Mouse (Mus musculus) heart, postnatal 0 days (tissue): ENCODE measurements around the gene Acrbp. TPM values are rescaled to one million over a fixed set of nuclear protein-coding genes. Genes with fewer than 3 reads are reported as not detected.

Experiments
- ATAC-seq: fragments of 200-750 bp; cut with Nextera tagmentation; 2 replicates; pipeline ENCODE4 v1.8.0; 2017; ENCODE audit warnings: low read depth, moderate number of reproducible peaks, moderate library complexity; ENCODE audit not compliant: insufficient read depth
- DNase-seq: peaks from one replicate; pipeline ENCODE4 v3.0.0-alpha.2; 2016; ENCODE audit warnings: low spot score
- H3K27ac ChIP-seq: fragments of 300-500 bp; sonication (generic); 2 replicates; pipeline ENCODE4 v1.5.1; 2014; ENCODE audit warnings: low read depth, mild to moderate bottlenecking
- H3K27me3 ChIP-seq: fragments of 300-500 bp; sonication (generic); 2 replicates; pipeline ENCODE4 v1.6.1; 2014; ENCODE audit warnings: low read length, mixed read lengths; ENCODE audit not compliant: control insufficient read depth, insufficient read depth
- H3K36me3 ChIP-seq: fragments of 300-500 bp; sonication (generic); replicated peaks from 2 replicates; pipeline ENCODE4 v1.6.1; 2014; ENCODE audit warnings: low read length, mixed read lengths; ENCODE audit not compliant: control insufficient read depth, insufficient read depth
- H3K4me1 ChIP-seq: fragments of 300-500 bp; sonication (generic); 2 replicates; pipeline ENCODE4 v1.6.1; 2014; ENCODE audit warnings: antibody characterized with exemption; ENCODE audit not compliant: control insufficient read depth, insufficient read depth
- H3K4me2 ChIP-seq: fragments of 300-500 bp; sonication (generic); 2 replicates; pipeline ENCODE4 v1.6.1; 2014; ENCODE audit warnings: low read depth, mild to moderate bottlenecking, low read length, moderate library complexity
- H3K4me3 ChIP-seq: fragments of 300-500 bp; sonication (generic); 2 replicates; pipeline ENCODE4 v1.5.1; 2014; ENCODE audit warnings: low read depth, low read length
- H3K9ac ChIP-seq: fragments of 300-500 bp; sonication (generic); replicated peaks from 2 replicates; pipeline ENCODE4 v1.6.1; 2014; ENCODE audit warnings: low read depth, low read length, mixed read lengths
- H3K9me3 ChIP-seq: fragments of 300-500 bp; sonication (generic); replicated peaks from 2 replicates; pipeline ENCODE4 v1.6.1; 2016; ENCODE audit warnings: low read length; ENCODE audit not compliant: control insufficient read depth
- CTCF ChIP-seq: IDR thresholded peaks from 2 replicates; pipeline ENCODE4 v1.5.1; 2016; ENCODE audit warnings: antibody characterized with exemption, control low read depth, low read depth
- EP300 ChIP-seq: IDR thresholded peaks from 2 replicates; pipeline ENCODE4 v1.6.1; 2016; ENCODE audit warnings: antibody characterized with exemption, low read depth
- WGBS: fragments of 180-500 bp; shearing (Covaris S2); extraction: QIAGEN DNeasy Blood & Tissue Kit; methylation state at CpG from one replicate; pipeline ENCODE4 v1.1.7; 2014; 5-methylcytosine and 5-hydroxymethylcytosine counted together
- polyA plus RNA-seq: library from polyadenylated mRNA; unstranded; fragments of >200 nt; fragmentation: Nextera tagmentation; extraction: Ambion mirVana; gene quantifications from 2 replicates; pipeline ENCODE4 v1.2.1, GENCODE M21; 2015
- total RNA-seq: library from RNA; depleted of rRNA; stranded (reverse); fragments of >200 nt; gene quantifications from 2 replicates; pipeline ENCODE4 v1.2.3, GENCODE M21; 2014; ENCODE audit warnings: low replicate concordance

Gene Acrbp
- total and polyA plus RNA-seq, 2 experiments from 2014 or later, result 2.6 to 2.7 TPM

GRCm38 (mm10) chr6:125096597-125097345, 47.3 kb downstream of the Acrbp start:
- H3K27ac ChIP-seq, result peak overlapping the region; percentile 97
- no peaks in the 10 kb centered on the region for H3K9me3 ChIP-seq
- H3K4me2 ChIP-seq, result peak overlapping the region; percentile 97
- peak overlapping the region; percentile 92 for H3K9ac ChIP-seq
- TF ChIP-seq EP300 (no peak), CTCF (no peak)
- under 1% methylated on average over 29 of the region's 44 CpGs for WGBS
- H3K4me1 ChIP-seq, result peaks cover 31% of the 10 kb centered on the region
- DNase-seq (peak; percentile 52), ATAC-seq (peak; percentile 59)
- peaks cover 33% of the 10 kb centered on the region for H3K36me3 ChIP-seq
- no peaks in the 10 kb centered on the region for H3K27me3 ChIP-seq
- H3K4me3 ChIP-seq, result peak overlapping the region; percentile 75

DNA sequence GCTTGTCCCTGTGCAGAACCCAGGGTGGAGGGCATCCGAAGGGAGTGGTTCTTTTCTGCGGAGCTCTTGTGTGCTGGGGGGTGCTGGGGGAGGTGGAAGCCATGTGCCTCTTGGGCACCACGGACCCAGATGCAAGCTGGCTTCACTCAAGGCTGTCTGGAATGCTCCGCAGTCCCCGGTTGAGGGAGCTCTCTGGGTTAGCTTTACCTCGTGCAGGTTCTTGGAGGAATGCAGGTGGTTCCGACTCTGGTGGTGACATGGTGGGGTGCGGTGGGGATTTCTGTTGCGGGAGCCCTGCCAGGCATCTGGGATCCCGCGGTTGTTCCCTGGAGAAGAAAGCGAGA, 47.8 kb downstream of the Acrbp start:
- H3K4me2 ChIP-seq, result peak overlapping the region; percentile 97
- peak overlapping the region; percentile 75 for H3K4me3 ChIP-seq
- H3K9ac ChIP-seq, result peak overlapping the region; percentile 92
- peaks cover 31% of the 10 kb centered on the region for H3K4me1 ChIP-seq
- under 1% methylated on average over 12 of the region's 12 CpGs for WGBS
- peak; percentile 2; the same call in 1 of the 2 replicates for ATAC-seq
- H3K9me3 ChIP-seq, result no peaks in the 10 kb centered on the region
- H3K27ac ChIP-seq, result peak overlapping the region; percentile 97
- DNase-seq, result no peak
- H3K36me3 ChIP-seq, result peaks cover 38% of the 10 kb centered on the region
- no peak for TF ChIP-seq CTCF
- no peak for TF ChIP-seq EP300
- H3K27me3 ChIP-seq, result no peaks in the 10 kb centered on the region

DNA sequence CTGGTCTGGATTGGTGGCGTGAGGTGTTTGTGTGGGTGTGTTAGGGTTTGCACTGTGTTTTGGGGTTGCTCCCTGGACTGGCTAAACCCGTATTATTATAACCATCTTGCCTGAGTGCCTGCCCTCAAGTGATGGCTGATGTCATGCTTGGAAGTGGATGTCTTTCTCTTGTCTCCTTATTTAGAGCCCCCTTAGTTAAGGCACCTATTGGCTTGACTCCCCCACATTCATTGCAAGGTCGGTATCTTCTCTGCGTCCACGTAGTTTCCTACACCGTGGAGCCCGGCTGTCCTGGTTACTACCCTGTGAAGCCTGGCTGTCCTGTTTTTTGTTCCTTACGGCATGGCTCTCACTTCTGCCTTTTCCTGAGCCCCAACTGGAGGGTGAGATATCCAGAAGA, 48.5 kb downstream of the Acrbp start:
- peaks cover 45% of the 10 kb centered on the region for H3K36me3 ChIP-seq
- H3K4me3 ChIP-seq, result peak overlapping the region; percentile 75
- H3K9me3 ChIP-seq, result no peaks in the 10 kb centered on the region
- peak overlapping the region; percentile 97 for H3K4me2 ChIP-seq
- no peaks in the 10 kb centered on the region for H3K27me3 ChIP-seq
- no peak for DNase-seq
- TF ChIP-seq CTCF (no peak), EP300 (no peak)
- WGBS, result 17% methylated on average over 8 of the region's 8 CpGs
- H3K4me1 ChIP-seq, result peaks cover 31% of the 10 kb centered on the region
- ATAC-seq, result no peak
- H3K27ac ChIP-seq, result no peak overlapping the region; the same call in 1 of the 2 replicates
- H3K9ac ChIP-seq, result peak overlapping the region; percentile 92

DNA sequence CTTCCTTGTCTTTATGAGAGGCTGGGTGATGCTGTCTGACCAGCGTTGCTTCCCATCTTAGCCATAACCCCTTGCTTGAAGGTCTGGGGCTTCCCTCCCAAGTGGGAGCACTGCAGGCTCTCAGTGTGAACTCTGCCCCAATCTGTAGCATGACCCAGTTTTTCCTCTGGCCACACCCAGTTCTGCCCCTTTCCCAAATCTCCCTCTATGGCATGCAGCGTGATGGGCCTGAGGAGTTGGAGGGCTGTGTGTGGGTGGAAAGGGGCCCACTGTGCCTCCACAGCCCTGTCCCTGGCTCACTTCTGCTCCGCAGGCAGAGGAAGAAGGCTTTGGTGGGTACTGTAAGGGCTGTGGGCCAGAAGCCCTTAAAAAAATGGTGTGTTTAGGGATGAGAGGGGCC, 49.0 kb downstream of the Acrbp start:
- DNase-seq, result no peak
- no peak for ATAC-seq
- peaks cover 49% of the 10 kb centered on the region for H3K36me3 ChIP-seq
- 45% methylated on average over 3 of the region's 3 CpGs for WGBS
- peak overlapping the region; percentile 75 for H3K4me3 ChIP-seq
- H3K4me2 ChIP-seq, result peak overlapping the region; percentile 97
- H3K27me3 ChIP-seq, result no peaks in the 10 kb centered on the region
- H3K4me1 ChIP-seq, result peaks cover 31% of the 10 kb centered on the region
- no peak for TF ChIP-seq EP300
- no peak for TF ChIP-seq CTCF
- H3K9me3 ChIP-seq, result no peaks in the 10 kb centered on the region
- peak overlapping the region; percentile 44; the same call in 1 of the 2 replicates for H3K27ac ChIP-seq
- no peak overlapping the region; the same call in 1 of the 2 replicates for H3K9ac ChIP-seq

GRCm38 (mm10) chr6:125099421-125099971, 50.0 kb downstream of the Acrbp start:
- H3K9ac ChIP-seq, result peak overlapping the region; percentile 28; the same call in 1 of the 2 replicates
- H3K36me3 ChIP-seq, result peaks cover 57% of the 10 kb centered on the region
- H3K27me3 ChIP-seq, result no peaks in the 10 kb centered on the region
- TF ChIP-seq EP300, result no peak
- no peak for TF ChIP-seq CTCF
- H3K4me1 ChIP-seq, result peaks cover 31% of the 10 kb centered on the region
- 0 out of 2 replicates have a peak overlapping the region, but pooled peaks have one; percentile 44 for H3K27ac ChIP-seq
- no peak for ATAC-seq
- H3K4me2 ChIP-seq, result peak overlapping the region; percentile 97
- WGBS, result 22% methylated on average over 5 of the region's 5 CpGs
- DNase-seq, result peak; percentile 47
- peak overlapping the region; percentile 6; the same call in 1 of the 2 replicates for H3K4me3 ChIP-seq
- no peaks in the 10 kb centered on the region for H3K9me3 ChIP-seq
